Mouse (Mus musculus) kidney, adult 2 months (tissue): Measurements from ENCODE around the gene Parp14.

Source experiments
- CTCF ChIP-seq: fragments of 200-500 bp; conservative IDR thresholded peaks from 2 replicates; pipeline ENCODE4 v1.5.1; 2011; ENCODE audit warnings: low read depth, mild to moderate bottlenecking, control low read depth, low read length, moderate library complexity, mixed read lengths; ENCODE audit not compliant: insufficient read depth, insufficient read length
- POLR2A ChIP-seq: fragments of 200-500 bp; IDR thresholded peaks from one replicate; pipeline ENCODE4 v1.6.1; 2011; ENCODE audit warnings: low read depth, low read length, control low read depth

GRCm38 (mm10) chr16:35872410-35873006 lies 1.2 kb upstream of the Parp14 start:
- TF ChIP-seq POLR2A (no peak), CTCF (no peak)
